Mouse (Mus musculus) B cell, adult 67 days (primary cell): Measurements from ENCODE around the gene Cyp2t4. TPM values are rescaled to one million over a fixed set of nuclear protein-coding genes. Genes with fewer than 3 reads are reported as not detected.

Source experiments
- total RNA-seq, 2 experiments: library from RNA; stranded (reverse); gene quantifications; 4 replicates each; pipeline ENCODE4 v1.2.4; 2023

The Cyp2t4 gene
- not detected for total RNA-seq

GRCm38 (mm10) chr7:27153205-27153764 is at the start of gene Cyp2t4:
Gene Cyp2t4 (plus strand): TSS chr7:27153714.

GRCm38 (mm10) chr7:27119676-27120075 is 33.8 kb upstream of the Cyp2t4 start, which contains the start of gene Cyp2f2:
Gene Cyp2f2 (plus strand): TSS chr7:27119909.

GRCm38 (mm10) chr7:27166614-27167474 is 13.3 kb downstream of the Cyp2t4 start, which contains the start of gene Egln2:
Gene Egln2 (minus strand): TSS chr7:27166802.

GRCm38 (mm10) chr7:27178324-27179216 is 25.1 kb downstream of the Cyp2t4 start, which contains the start of gene Rab4b:
Gene Rab4b (minus strand): TSS chr7:27178896.

GRCm38 (mm10) chr7:27180837-27181695 is 27.6 kb downstream of the Cyp2t4 start, which contains the start of the genes Gm21983 and Mia:
Gene Gm21983 (minus strand): TSS chr7:27181086.
Gene Mia (minus strand): TSS chr7:27181157.

GRCm38 (mm10) chr7:27195681-27196611 is 42.4 kb downstream of the Cyp2t4 start, which contains the start of the genes BC024978 and Snrpa:
Gene BC024978 (plus strand): TSS chr7:27195781.
Gene Snrpa (minus strand): TSS chr7:27196271.

Other genes starting within 250 kb of the Cyp2t4 start
- not detected for gene Cyp2a22, start 214.3 kb upstream of the Cyp2t4 start, total RNA-seq
- gene Cyp2a12, start 124.6 kb upstream of the Cyp2t4 start, total RNA-seq, result not detected
- not detected for gene Cyp2f2, start 33.8 kb upstream of the Cyp2t4 start, total RNA-seq
- gene Egln2, start 13.1 kb downstream of the Cyp2t4 start, total RNA-seq, result 100 to 1,000 TPM; 176 to 183 TPM
- gene Rab4b, start 25.2 kb downstream of the Cyp2t4 start, total RNA-seq, result 100 to 1,000 TPM; 173 to 179 TPM
- gene Gm21983, start 27.4 kb downstream of the Cyp2t4 start, total RNA-seq, result not detected
- gene Mia, start 27.4 kb downstream of the Cyp2t4 start, total RNA-seq, result not detected
- 10 to 100 TPM; 15.1 to 15.3 TPM for gene BC024978, start 42.1 kb downstream of the Cyp2t4 start, total RNA-seq
- 100 to 1,000 TPM in 1 of 2 experiments, 10 to 100 TPM in 1; 97.9 to 109 TPM for gene Snrpa, start 42.6 kb downstream of the Cyp2t4 start, total RNA-seq
- gene Itpkc, start 74.9 kb downstream of the Cyp2t4 start, total RNA-seq, result 10 to 100 TPM; 14.2 to 18.6 TPM
- gene Coq8b, start 79.3 kb downstream of the Cyp2t4 start, total RNA-seq, result 10 to 100 TPM; 24.5 to 31.5 TPM
- gene Numbl, start 104.7 kb downstream of the Cyp2t4 start, total RNA-seq, result 1 to 10 TPM; 1.5 to 1.9 TPM
- 1 to 10 TPM; 1.3 to 2.4 TPM for gene Ltbp4, start 184.0 kb downstream of the Cyp2t4 start, total RNA-seq
- gene Shkbp1, start 202.3 kb downstream of the Cyp2t4 start, total RNA-seq, result 100 to 1,000 TPM in 1 of 2 experiments, 10 to 100 TPM in 1; 98.2 to 102 TPM
- 1 to 10 TPM in 1 of 2 experiments, not detected in 1; 5.0 TPM for gene Gm20479, start 203.7 kb downstream of the Cyp2t4 start, total RNA-seq